Mouse (Mus musculus): ENCODE measurements at regions not wholly inside any gene's neighbourhood (a gene's known extent, or its start where the extent isn't known, plus 50 kb on each side); places are given as distances from the start of the nearest gene placed in this dataset.

GRCm38 (mm10) chr2:170218230-170219044 is 70.5 kb upstream of the Zfp217 start:
- peak; percentile 55 for DNase-seq

GRCm38 (mm10) chr2:170216311-170216710 is 68.4 kb upstream of the Zfp217 start:
- no peak for DNase-seq

GRCm38 (mm10) chr2:170209121-170209520 is 61.2 kb upstream of the Zfp217 start:
- DNase-seq, result peak; percentile 94

- DNase-seq, result no peak
These were observed 60.0 kb upstream of the Zfp217 start for GRCm38 (mm10) chr2:170207878-170208277.

GRCm38 (mm10) chr2:170207395-170207794 is 59.5 kb upstream of the Zfp217 start:
- DNase-seq, result no peak

- DNase-seq, result no peak
These were observed 59.0 kb upstream of the Zfp217 start for GRCm38 (mm10) chr2:170206870-170207269.

GRCm38 (mm10) chr2:170206442-170206754 is 58.5 kb upstream of the Zfp217 start:
- DNase-seq, result no peak

GRCm38 (mm10) chr2:170205591-170206441 is 57.9 kb upstream of the Zfp217 start:
- DNase-seq, result no peak

GRCm38 (mm10) chr2:170204768-170205514 is 57.0 kb upstream of the Zfp217 start:
- DNase-seq, result no peak

- no peak for DNase-seq
These were observed 55.6 kb upstream of the Zfp217 start for GRCm38 (mm10) chr2:170203496-170203895.

GRCm38 (mm10) chr2:170201816-170202371 is 54.0 kb upstream of the Zfp217 start:
- no peak for DNase-seq

All from adrenal gland, adult 8-10 months (tissue).